Mouse (Mus musculus) embryo, embryonic 9.5 days (tissue): ENCODE data around the gene Dock9.
A peak's percentile ranks its signal among the peaks of the same experiment; 100 is the strongest.

Experiments
- DNase-seq: peaks from one replicate; pipeline ENCODE4 v3.0.0-alpha.2; 2017; ENCODE audit errors: extremely low spot score

Gene Dock9

GRCm38 (mm10) chr14:121797457-121798410 is at the start of gene Dock9:
Gene Dock9, minus strand, starts transcription at chr14:121797837.
- peak; percentile 99 for DNase-seq

GRCm38 (mm10) chr14:121844486-121844885 is 46.8 kb upstream of the Dock9 start:
- DNase-seq, result no peak

- DNase-seq, result no peak
Measured at GRCm38 (mm10) chr14:121840217-121840616, 42.6 kb upstream of the Dock9 start.

GRCm38 (mm10) chr14:121838161-121838560 is 40.5 kb upstream of the Dock9 start:
- no peak for DNase-seq

- DNase-seq, result no peak
Measured at GRCm38 (mm10) chr14:121833001-121833520, 35.4 kb upstream of the Dock9 start.

- no peak for DNase-seq
Measured at GRCm38 (mm10) chr14:121829816-121830442, 32.3 kb upstream of the Dock9 start.

GRCm38 (mm10) chr14:121827091-121827490 is 29.5 kb upstream of the Dock9 start:
- DNase-seq, result no peak

- DNase-seq, result no peak
Measured at GRCm38 (mm10) chr14:121825521-121826445, 28.1 kb upstream of the Dock9 start.

- peak; percentile 5 for DNase-seq
Measured at GRCm38 (mm10) chr14:121824322-121825103, 26.9 kb upstream of the Dock9 start.

GRCm38 (mm10) chr14:121822997-121823396 is 25.4 kb upstream of the Dock9 start:
- no peak for DNase-seq

- DNase-seq, result no peak
Measured at GRCm38 (mm10) chr14:121822506-121822905, 24.9 kb upstream of the Dock9 start.

- no peak for DNase-seq
Measured at GRCm38 (mm10) chr14:121806791-121807190, 9.2 kb upstream of the Dock9 start.

- DNase-seq, result no peak
Measured at GRCm38 (mm10) chr14:121806316-121806715, 8.7 kb upstream of the Dock9 start.

- DNase-seq, result peak; percentile 13
Measured at GRCm38 (mm10) chr14:121804461-121804860, 6.8 kb upstream of the Dock9 start.

- DNase-seq, result no peak
Measured at GRCm38 (mm10) chr14:121800962-121801361, 3.3 kb upstream of the Dock9 start.

- DNase-seq, result no peak
Measured at GRCm38 (mm10) chr14:121799112-121799511, 1.5 kb upstream of the Dock9 start.

GRCm38 (mm10) chr14:121798411-121798799 is 768 bp upstream of the Dock9 start:
- DNase-seq, result peak; percentile 89

GRCm38 (mm10) chr14:121796571-121797456 is 823 bp downstream of the Dock9 start:
- peak; percentile 21 for DNase-seq

GRCm38 (mm10) chr14:121795536-121795935 is 2.1 kb downstream of the Dock9 start:
- no peak for DNase-seq

- DNase-seq, result no peak
Measured at GRCm38 (mm10) chr14:121793639-121794038, 4.0 kb downstream of the Dock9 start.
